Comparison of ENCODE assay signal across 8 mouse cellular contexts in genomic region chr2:163424597-163424996, GRCm38 (mm10). TPM values are rescaled to one million over a fixed set of nuclear protein-coding genes. Genes with fewer than 3 reads are reported as not detected.
DNase-seq lines count a peak whose midpoint lies in the region; ATAC-seq lines count a peak whose summit lies in the region.

TSS of gene Oser1 (minus strand) at chr2:163424697.

- H3K9ac ChIP-seq in hindbrain, embryonic 16.5 days (ENCODE audit: low read depth, low read length) = no peak within 1 kb of the TSS

- H3K4me1 ChIP-seq in hindbrain, embryonic 16.5 days (ENCODE audit: control insufficient read depth, insufficient read depth, low read depth, low read length) = peaks cover 12% of the 10 kb centered on the region

- H3K36me3 ChIP-seq in hindbrain, embryonic 16.5 days (ENCODE audit: control insufficient read depth, insufficient read depth, low read length) = no peaks in the 10 kb centered on the region
- no peaks in the 10 kb centered on the region for H3K36me3 ChIP-seq in macrophage (ENCODE audit: inconsistent target)

- WGBS in hindbrain, embryonic 16.5 days = 78% methylated on average over 6 of the region's 6 CpGs
- 87% methylated on average over 6 of the region's 6 CpGs for WGBS in macrophage (ENCODE audit: missing documents)

- no peaks in the 10 kb centered on the region for H3K27me3 ChIP-seq in hindbrain, embryonic 16.5 days (replicated peaks; ENCODE audit: control insufficient read depth, insufficient read depth, low read length)

- H3K4me2 ChIP-seq in hindbrain, embryonic 16.5 days (ENCODE audit: low read length) = no peak within 1 kb of the TSS

- no peak for DNase-seq in frontal cortex, adult 2 months (ENCODE audit: extremely low spot score in 1 of 2, low spot score in 1 of 2)
- DNase-seq in frontal cortex, postnatal 10 days (ENCODE audit: low spot score in 2 of 2) = no peak
- no peak for DNase-seq in adrenal gland, postnatal 14 days
- no peak for DNase-seq in gastrocnemius, postnatal 10 days
- no peak for DNase-seq in embryo, embryonic 11 days
- no peak for DNase-seq in retina, postnatal 1 day

- no peak within 1 kb of the TSS for H3K27ac ChIP-seq in hindbrain, embryonic 16.5 days (ENCODE audit: low read depth, low read length)
- H3K27ac ChIP-seq in macrophage = no peak within 1 kb of the TSS

- H3K4me3 ChIP-seq in hindbrain, embryonic 16.5 days (ENCODE audit: low read length) = no peak within 1 kb of the TSS
- no peak within 1 kb of the TSS for H3K4me3 ChIP-seq in macrophage (ENCODE audit: inconsistent target)

- peaks cover 40% of the 10 kb centered on the region for H3K79me2 ChIP-seq in macrophage (ENCODE audit: inconsistent target)

- H3K9me3 ChIP-seq in hindbrain, embryonic 16.5 days (ENCODE audit: control insufficient read depth, low read length) = no peaks in the 10 kb centered on the region

- ATAC-seq in hindbrain, embryonic 16.5 days = no peak

RNA-seq across cellular contexts. Expression of gene Oser1, which starts in this region (rescaled TPM):
- 24.2 and 26.0 TPM in 2 replicates for polyA plus RNA-seq in frontal cortex, adult 2 months (2012; rRNA removed)
- 34.8 and 37.3 TPM in 2 replicates for total RNA-seq in adrenal gland, postnatal 14 days (2021)
- total RNA-seq in gastrocnemius, postnatal 10 days (2021) = 10 to 100 TPM; 23.6 to 26.5 TPM
- 70.6 and 72.2 TPM in 2 replicates for polyA plus RNA-seq in hindbrain, embryonic 16.5 days (2015; fragmentation: Nextera tagmentation; extraction: Ambion mirVana)
- total RNA-seq in macrophage (2018; cell fraction: chromatin; rRNA removed) = 10 to 100 TPM; 25.3 to 59.8 (median 30.5) TPM
- total RNA-seq in macrophage (2018; cell fraction: cytosol; rRNA removed) = 10 to 100 TPM; 32.8 to 66.5 (median 42.2) TPM
- total RNA-seq in macrophage (2018; cell fraction: nucleus; rRNA removed) = 10 to 100 TPM; 31.1 to 56.1 (median 42.5) TPM
- 49.3 to 58.0 TPM (median 55.1 TPM) in 3 replicates for polyA plus RNA-seq in macrophage (2018)
